In genomic region chr11:100528375-100529165, GRCm38 (mm10) we compare ENCODE assay signal across 8 mouse cellular contexts. TPM values are rescaled to one million over a fixed set of nuclear protein-coding genes. Genes with fewer than 3 reads are reported as not detected.
DNase-seq lines count a peak whose midpoint lies in the region; ATAC-seq lines count a peak whose summit lies in the region.

No protein-coding gene starts in this region.

- peak; percentile 14; the same call in 1 of the 2 replicates for ATAC-seq in liver, embryonic 12.5 days

- peak overlapping the region; percentile 73 for H3K4me3 ChIP-seq in heart, embryonic 10.5 days
- H3K4me3 ChIP-seq in liver, embryonic 12.5 days, result peak overlapping the region; percentile 84

- peak overlapping the region; percentile 91 for H3K27ac ChIP-seq in heart, embryonic 10.5 days
- H3K27ac ChIP-seq in liver, embryonic 12.5 days, result peak overlapping the region; percentile 83

- DNase-seq in heart, embryonic 10.5 days (ENCODE audit: low spot score), result no peak
- no peak for DNase-seq in heart, adult 9 months (ENCODE audit: low spot score in 2 of 2)
- DNase-seq in urinary bladder, postnatal 25 days (ENCODE audit: low spot score), result peak; percentile 19
- no peak for DNase-seq in urinary bladder, adult 18-20 months (ENCODE audit: low spot score in 2 of 2)
- no peak for DNase-seq in frontal cortex, postnatal 10 days (ENCODE audit: low spot score in 2 of 2)
- no peak for DNase-seq in cerebellum, adult 9-11 months
- DNase-seq in T-cell, adult 2 months (ENCODE audit: low spot score), result no peak

- H3K36me3 ChIP-seq in heart, embryonic 10.5 days, result peaks cover 10% of the 10 kb centered on the region
- peaks cover 21% of the 10 kb centered on the region for H3K36me3 ChIP-seq in liver, embryonic 12.5 days

- H3K9me3 ChIP-seq in heart, embryonic 10.5 days, result no peaks in the 10 kb centered on the region
- no peaks in the 10 kb centered on the region for H3K9me3 ChIP-seq in liver, embryonic 12.5 days (replicated peaks)

- H3K4me2 ChIP-seq in liver, embryonic 12.5 days, result peak overlapping the region; percentile 86

- H3K27me3 ChIP-seq in heart, embryonic 10.5 days (ENCODE audit: insufficient read depth, poor library complexity, severe bottlenecking), result no peaks in the 10 kb centered on the region
- no peaks in the 10 kb centered on the region for H3K27me3 ChIP-seq in liver, embryonic 12.5 days (replicated peaks)

- H3K9ac ChIP-seq in liver, embryonic 12.5 days, result peak overlapping the region; percentile 65

- peaks cover 42% of the 10 kb centered on the region for H3K4me1 ChIP-seq in heart, embryonic 10.5 days
- peaks cover 43% of the 10 kb centered on the region for H3K4me1 ChIP-seq in liver, embryonic 12.5 days

- WGBS in heart, embryonic 10.5 days, result 22% methylated on average over 19 of the region's 19 CpGs
- WGBS in liver, embryonic 12.5 days (ENCODE audit: insufficient replicate concordance), result 26% methylated on average over 19 of the region's 19 CpGs

RNA-seq across cellular contexts. Expression of gene Acly, which starts 0.8 kb away (rescaled TPM):
- polyA plus RNA-seq in heart, embryonic 10.5 days (2016; fragmentation: Nextera tagmentation; extraction: Ambion mirVana), result 127 and 139 TPM in 2 replicates
- 135 and 136 TPM in 2 replicates for polyA plus RNA-seq in liver, embryonic 12.5 days (2016; fragmentation: Nextera tagmentation; extraction: Ambion mirVana)

RNA-seq across cellular contexts. Expression of gene Ttc25, which starts 16.8 kb away (rescaled TPM):
- 0.59 and 0.75 TPM in 2 replicates for polyA plus RNA-seq in heart, embryonic 10.5 days (2016; fragmentation: Nextera tagmentation; extraction: Ambion mirVana)
- polyA plus RNA-seq in liver, embryonic 12.5 days (2016; fragmentation: Nextera tagmentation; extraction: Ambion mirVana), result 0.10 and 0.14 TPM in 2 replicates

RNA-seq across cellular contexts. Expression of gene Cnp, which starts 46.1 kb away (rescaled TPM):
- 16.3 and 20.0 TPM in 2 replicates for polyA plus RNA-seq in heart, embryonic 10.5 days (2016; fragmentation: Nextera tagmentation; extraction: Ambion mirVana)
- 12.9 and 15.1 TPM in 2 replicates for polyA plus RNA-seq in liver, embryonic 12.5 days (2016; fragmentation: Nextera tagmentation; extraction: Ambion mirVana)

RNA-seq across cellular contexts. Expression of gene Klhl11, which starts 56.0 kb away (rescaled TPM):
- 6.7 and 9.7 TPM in 2 replicates for polyA plus RNA-seq in heart, embryonic 10.5 days (2016; fragmentation: Nextera tagmentation; extraction: Ambion mirVana)
- 3.6 and 4.8 TPM in 2 replicates for polyA plus RNA-seq in liver, embryonic 12.5 days (2016; fragmentation: Nextera tagmentation; extraction: Ambion mirVana)
